Mouse (Mus musculus): Measurements from ENCODE around the gene Lzic.

- no peak for TF ChIP-seq CTCF (IDR thresholded peaks at IDR 0.05; ENCODE audit: low read depth, low read length)
- TF ChIP-seq POLR2A (IDR thresholded peaks at IDR 0.05; ENCODE audit: borderline replicate concordance, low read depth, low read length), result no peak
Measured at GRCm38 (mm10) chr4:149541935-149542334, 56.9 kb downstream of the Lzic start.

All from bone marrow macrophage, adult 2 months (primary cell).